Mouse (Mus musculus): ENCODE measurements around the gene Ppm1l. TPM values are rescaled to one million over a fixed set of nuclear protein-coding genes. Genes with fewer than 3 reads are reported as not detected.
"Not testable (repeated sequence)": the region's sequence is repeated elsewhere in the genome, so short reads cannot be mapped to it uniquely, and the experiment has no call there.

Gene Ppm1l
- total RNA-seq, 2 experiments from 2014 or later = 35.7 to 38.6 TPM

DNA sequence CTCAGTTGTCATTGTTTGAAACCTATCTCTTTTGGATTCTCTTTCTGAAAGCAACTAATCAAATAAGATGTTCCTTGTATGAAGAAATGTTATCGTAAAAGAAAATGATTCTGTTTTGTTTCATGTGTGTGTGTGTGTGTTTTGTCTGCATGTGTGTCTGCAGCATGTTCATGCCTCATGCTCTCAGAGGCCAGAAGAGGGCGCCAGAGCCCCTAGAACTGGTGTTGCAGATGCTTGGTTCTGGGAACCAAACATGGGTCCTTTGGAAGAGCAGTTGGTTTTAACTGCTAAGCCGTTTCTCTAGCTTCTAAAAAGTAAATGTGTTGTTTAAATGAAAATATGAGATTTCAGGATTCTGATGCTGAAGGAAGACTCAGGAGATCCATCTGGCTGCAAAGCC lies 56.1 kb downstream of the Ppm1l start:
- DNase-seq = no peak

GRCm38 (mm10) chr3:69373544-69374306 lies 57.1 kb downstream of the Ppm1l start:
- DNase-seq = no peak

GRCm38 (mm10) chr3:69374538-69374937 lies 57.9 kb downstream of the Ppm1l start:
- no peak for DNase-seq

DNA sequence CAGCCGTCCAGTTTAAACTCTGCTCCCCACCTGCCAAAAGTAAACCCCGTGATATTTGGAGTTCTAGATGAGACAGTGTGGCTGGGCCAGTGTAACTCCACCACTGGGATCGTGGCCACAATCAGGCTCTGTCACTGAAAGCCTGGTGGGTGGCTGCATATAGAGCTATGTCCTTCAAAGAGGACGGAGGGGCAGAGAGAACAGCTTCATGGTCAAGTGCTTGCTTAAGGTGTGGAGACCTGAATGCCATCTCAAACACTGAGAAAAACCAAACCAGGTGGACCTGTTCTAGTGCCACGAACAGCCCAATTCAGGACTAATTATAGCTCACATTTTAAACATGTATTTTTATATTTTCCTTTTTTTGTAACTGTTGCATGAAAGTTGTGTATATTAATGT lies 58.3 kb downstream of the Ppm1l start:
- no peak for DNase-seq

DNA sequence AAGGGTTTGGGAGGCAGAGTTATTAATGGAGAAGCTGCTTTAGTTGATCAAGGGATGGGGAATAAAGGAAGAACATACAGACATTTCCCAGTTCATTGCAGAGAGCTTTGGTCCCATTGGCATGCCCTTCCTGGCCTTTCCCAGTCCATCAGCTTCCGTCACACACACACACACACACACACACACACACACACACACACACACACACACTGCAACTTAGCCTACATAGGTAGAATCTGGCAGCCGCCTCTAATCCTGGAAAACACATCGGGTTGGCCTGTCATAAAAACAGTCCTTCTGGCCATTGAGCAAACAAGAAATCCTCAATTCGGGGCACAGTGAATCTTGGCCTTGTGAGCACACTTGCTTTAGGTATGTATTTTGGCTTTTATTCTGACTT lies 64.6 kb downstream of the Ppm1l start:
- no peak for DNase-seq

- DNase-seq = not testable (repeated sequence)
These were observed 75.2 kb downstream of the Ppm1l start for GRCm38 (mm10) chr3:69391834-69392233.

GRCm38 (mm10) chr3:69392298-69392697 lies 75.6 kb downstream of the Ppm1l start:
- DNase-seq = no peak

GRCm38 (mm10) chr3:69393079-69393478 lies 76.4 kb downstream of the Ppm1l start:
- DNase-seq = no peak

- no peak for DNase-seq
These were observed 77.3 kb downstream of the Ppm1l start for GRCm38 (mm10) chr3:69393991-69394390.

DNA sequence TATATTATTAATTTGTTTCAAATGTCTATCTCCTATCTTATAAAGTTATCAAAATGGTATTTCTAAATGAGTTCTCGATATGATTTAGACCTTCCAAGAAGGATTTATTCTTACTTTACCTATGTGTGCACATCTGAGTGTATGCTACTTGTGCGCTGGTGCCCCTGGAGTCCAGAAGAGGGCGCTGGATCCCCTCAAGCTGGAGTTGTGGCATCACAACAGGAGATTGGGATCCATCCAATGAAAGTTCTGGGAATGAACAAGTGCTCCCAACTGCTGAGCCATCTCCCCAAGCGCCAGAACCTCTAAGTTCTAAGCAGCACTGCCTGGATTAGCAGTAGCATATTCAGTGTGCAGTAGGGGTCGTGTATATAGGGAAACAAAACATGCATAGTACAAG lies 78.4 kb downstream of the Ppm1l start:
- DNase-seq = no peak

DNA sequence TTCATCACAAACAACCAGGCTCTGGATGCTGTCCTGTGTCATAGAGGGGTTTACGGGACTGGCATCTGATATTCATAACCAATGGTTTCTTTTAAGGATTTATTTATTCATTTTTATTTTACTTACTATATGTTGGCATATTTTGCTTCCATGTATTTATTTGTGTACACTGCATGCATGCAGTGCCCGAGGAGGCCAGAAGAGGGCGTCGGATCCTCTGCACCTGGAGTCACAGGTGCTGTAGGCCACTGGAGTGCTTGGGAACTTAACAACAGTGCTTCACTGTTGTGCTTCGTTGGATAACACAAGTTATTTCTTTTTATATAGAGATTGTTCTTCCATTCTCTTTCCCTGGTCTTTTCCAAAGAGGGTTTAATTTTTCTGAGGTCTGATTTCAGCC lies 81.1 kb downstream of the Ppm1l start:
- DNase-seq = no peak

DNA sequence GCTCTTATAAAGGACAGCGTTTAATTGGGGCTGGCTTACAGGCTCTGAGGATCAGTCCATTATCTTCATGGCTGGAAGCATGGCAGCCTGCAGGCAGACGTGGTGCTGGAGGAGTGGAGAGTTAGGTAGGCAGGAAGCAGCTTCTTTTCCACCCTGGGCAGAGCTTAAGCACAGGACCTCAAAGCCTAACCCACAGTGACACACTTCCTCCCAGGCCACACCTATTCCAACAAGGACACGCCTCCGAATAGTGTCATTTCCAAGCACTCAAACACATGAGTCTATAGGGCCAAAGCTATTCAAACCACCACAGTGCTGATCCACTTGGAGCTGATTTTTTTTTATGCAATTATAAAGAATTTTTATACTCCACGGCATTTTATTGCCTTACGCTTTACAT lies 82.7 kb downstream of the Ppm1l start:
- DNase-seq = no peak

GRCm38 (mm10) chr3:69403196-69403595 lies 86.5 kb downstream of the Ppm1l start:
- DNase-seq = no peak

GRCm38 (mm10) chr3:69406210-69406895 lies 89.7 kb downstream of the Ppm1l start:
- DNase-seq = no peak

DNA sequence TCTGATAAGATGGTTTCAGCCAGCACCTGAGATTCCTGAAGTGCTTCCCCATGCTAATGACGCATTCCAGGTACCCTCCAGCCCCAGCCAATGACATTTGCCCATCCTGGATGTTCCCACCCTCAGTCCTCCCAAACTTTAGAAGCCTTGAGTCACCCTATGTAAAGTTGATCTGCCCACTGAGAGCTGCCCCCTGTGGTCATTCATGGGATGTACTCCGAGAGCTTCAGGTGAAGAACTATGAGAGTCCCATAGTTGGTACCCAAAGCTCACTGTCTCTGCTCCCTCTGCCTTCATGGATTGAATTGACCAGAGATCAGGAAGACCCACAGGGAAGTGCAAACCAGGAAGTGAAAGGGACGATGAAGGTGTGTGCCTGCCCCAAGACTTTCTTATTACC lies 91.4 kb downstream of the Ppm1l start:
- DNase-seq = no peak

GRCm38 (mm10) chr3:69416112-69416511 lies 99.5 kb downstream of the Ppm1l start:
- no peak for DNase-seq

- no peak for DNase-seq
These were observed 106.1 kb downstream of the Ppm1l start for GRCm38 (mm10) chr3:69422741-69423140.

- no peak for DNase-seq
These were observed 106.7 kb downstream of the Ppm1l start for GRCm38 (mm10) chr3:69423371-69423770.

- not testable (repeated sequence) for DNase-seq
These were observed 108.1 kb downstream of the Ppm1l start for GRCm38 (mm10) chr3:69424781-69425180.

- DNase-seq = no peak
These were observed 110.6 kb downstream of the Ppm1l start for GRCm38 (mm10) chr3:69427259-69427658.

GRCm38 (mm10) chr3:69428221-69428620 lies 111.6 kb downstream of the Ppm1l start:
- DNase-seq = no peak

DNA sequence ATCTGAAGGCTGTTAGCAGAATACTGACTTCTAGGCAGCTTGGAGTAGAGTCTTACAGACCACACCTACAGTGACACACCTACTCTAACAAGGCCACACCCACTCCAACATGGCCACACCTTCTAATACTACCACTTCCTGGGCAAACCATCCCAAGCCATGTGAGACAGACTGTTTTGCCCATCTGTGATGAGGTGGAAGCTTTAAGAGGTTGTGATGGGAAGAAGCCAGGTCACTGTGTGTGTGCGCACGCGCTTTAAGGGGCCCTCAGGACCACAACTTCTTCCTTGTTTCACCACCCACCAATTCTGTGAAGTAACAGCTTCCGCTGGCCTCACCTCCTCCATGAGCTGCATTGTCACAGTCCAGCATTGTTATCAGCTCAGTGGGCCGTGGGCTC lies 112.7 kb downstream of the Ppm1l start:
- no peak for DNase-seq

- no peak for DNase-seq
These were observed 116.9 kb downstream of the Ppm1l start for GRCm38 (mm10) chr3:69433580-69433979.
